Mouse (Mus musculus): ENCODE results near the gene Mta3. TPM values are rescaled to one million over a fixed set of nuclear protein-coding genes. Genes with fewer than 3 reads are reported as not detected.

The Mta3 gene
- polyA plus RNA-seq, 1 experiment from 2014 or later: 41.0 TPM

DNA sequence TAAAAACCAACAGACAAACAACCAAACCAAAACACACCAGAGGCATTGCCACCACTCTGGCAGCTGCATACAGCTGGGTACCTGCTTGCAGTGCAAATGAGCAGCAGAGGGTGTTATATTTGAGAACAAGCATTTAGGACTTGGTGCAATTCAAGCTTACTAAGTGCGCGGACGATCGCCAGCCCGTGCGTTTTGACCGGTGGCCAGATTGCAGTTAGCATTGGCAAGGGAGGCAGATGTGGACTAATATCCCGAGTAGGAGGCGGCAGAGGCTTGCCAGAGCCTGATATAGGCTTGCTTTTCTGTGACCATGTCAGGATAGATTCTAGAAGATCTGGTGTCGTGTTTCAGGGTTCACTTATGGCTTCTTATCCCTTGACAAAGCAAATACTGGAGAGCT lies 52.1 kb downstream of the Mta3 start:
- DNase-seq: no peak
- Histone ChIP-seq H3K27ac (ENCODE audit: low read depth) (no peak overlapping the region), H3K4me3 (ENCODE audit: low read depth, low read length) (no peak overlapping the region), H3K27me3 (ENCODE audit: insufficient read depth, low read length) (no peaks in the 10 kb centered on the region), H3K4me1 (ENCODE audit: insufficient read depth) (no peaks in the 10 kb centered on the region), H3K9me3 (ENCODE audit: low read depth, low read length) (no peaks in the 10 kb centered on the region), H3K36me3 (ENCODE audit: insufficient read depth) (peaks cover 30% of the 10 kb centered on the region), H3K4me2 (no peak overlapping the region), H3K9ac (no peak overlapping the region)
- 77% methylated on average over 10 of the region's 10 CpGs for WGBS
- TF ChIP-seq CTCF (IDR thresholded peaks at IDR 0.05; ENCODE audit: low read depth): no peak
- ATAC-seq (ENCODE audit: insufficient read depth): no peak

DNA sequence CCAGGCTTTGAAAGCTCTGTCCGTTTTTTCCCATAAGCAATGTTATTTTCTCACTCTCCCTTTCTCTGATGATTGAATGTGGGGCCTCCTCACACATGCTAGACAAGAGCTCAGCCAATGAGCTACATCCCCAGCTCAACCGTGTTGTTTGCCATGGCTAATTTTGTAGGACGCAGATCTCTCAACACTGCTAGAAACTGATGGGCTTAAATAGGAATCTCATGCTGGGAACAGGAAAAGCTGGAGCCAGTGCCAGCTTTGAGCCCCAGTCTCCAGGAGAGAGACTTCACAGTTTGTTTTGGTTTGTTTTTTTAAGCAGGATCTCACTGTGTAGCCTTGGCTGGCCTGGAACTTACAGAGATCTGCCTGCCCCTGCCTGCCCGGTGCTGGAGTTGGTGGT lies 53.6 kb downstream of the Mta3 start:
- Histone ChIP-seq H3K9ac (no peak overlapping the region), H3K27me3 (ENCODE audit: insufficient read depth, low read length) (no peaks in the 10 kb centered on the region), H3K36me3 (ENCODE audit: insufficient read depth) (peaks cover 37% of the 10 kb centered on the region), H3K4me1 (ENCODE audit: insufficient read depth) (no peaks in the 10 kb centered on the region), H3K4me2 (no peak overlapping the region), H3K9me3 (ENCODE audit: low read depth, low read length) (no peaks in the 10 kb centered on the region), H3K27ac (ENCODE audit: low read depth) (no peak overlapping the region), H3K4me3 (ENCODE audit: low read depth, low read length) (no peak overlapping the region)
- no peak for ATAC-seq (ENCODE audit: insufficient read depth)
- WGBS: 32% methylated on average over 4 of the region's 4 CpGs
- no peak for TF ChIP-seq CTCF (IDR thresholded peaks at IDR 0.05; ENCODE audit: low read depth)
- no peak for DNase-seq

GRCm38 (mm10) chr17:83764538-83764937 lies 58.6 kb downstream of the Mta3 start:
- H3K4me3 ChIP-seq (ENCODE audit: low read depth, low read length): no peak overlapping the region
- 88% methylated on average over 4 of the region's 4 CpGs for WGBS
- H3K9ac ChIP-seq: no peak overlapping the region
- no peak for TF ChIP-seq CTCF (IDR thresholded peaks at IDR 0.05; ENCODE audit: low read depth)
- H3K4me1 ChIP-seq (ENCODE audit: insufficient read depth): no peaks in the 10 kb centered on the region
- no peaks in the 10 kb centered on the region for H3K9me3 ChIP-seq (ENCODE audit: low read depth, low read length)
- no peak overlapping the region for H3K4me2 ChIP-seq
- no peaks in the 10 kb centered on the region for H3K27me3 ChIP-seq (ENCODE audit: insufficient read depth, low read length)
- peaks cover 45% of the 10 kb centered on the region for H3K36me3 ChIP-seq (ENCODE audit: insufficient read depth)
- no peak for DNase-seq
- no peak overlapping the region for H3K27ac ChIP-seq (ENCODE audit: low read depth)
- ATAC-seq (ENCODE audit: insufficient read depth): no peak

- Histone ChIP-seq H3K9ac (no peak overlapping the region), H3K4me1 (ENCODE audit: insufficient read depth) (no peaks in the 10 kb centered on the region), H3K9me3 (ENCODE audit: low read depth, low read length) (no peaks in the 10 kb centered on the region), H3K4me3 (ENCODE audit: low read depth, low read length) (no peak overlapping the region), H3K36me3 (ENCODE audit: insufficient read depth) (peaks cover 49% of the 10 kb centered on the region), H3K27ac (ENCODE audit: low read depth) (no peak overlapping the region), H3K4me2 (no peak overlapping the region), H3K27me3 (ENCODE audit: insufficient read depth, low read length) (no peaks in the 10 kb centered on the region)
- ATAC-seq (ENCODE audit: insufficient read depth) (no peak), DNase-seq (no peak)
- 81% methylated on average over 7 of the region's 7 CpGs for WGBS
- no peak for TF ChIP-seq CTCF (IDR thresholded peaks at IDR 0.05; ENCODE audit: low read depth)
These were observed 61.1 kb downstream of the Mta3 start for GRCm38 (mm10) chr17:83767064-83767463.

GRCm38 (mm10) chr17:83768309-83768708 lies 62.3 kb downstream of the Mta3 start:
- Histone ChIP-seq H3K36me3 (ENCODE audit: insufficient read depth) (peaks cover 37% of the 10 kb centered on the region), H3K4me2 (no peak overlapping the region), H3K27ac (ENCODE audit: low read depth) (no peak overlapping the region), H3K9me3 (ENCODE audit: low read depth, low read length) (no peaks in the 10 kb centered on the region), H3K27me3 (ENCODE audit: insufficient read depth, low read length) (no peaks in the 10 kb centered on the region), H3K9ac (no peak overlapping the region), H3K4me1 (ENCODE audit: insufficient read depth) (no peaks in the 10 kb centered on the region), H3K4me3 (ENCODE audit: low read depth, low read length) (no peak overlapping the region)
- ATAC-seq (ENCODE audit: insufficient read depth): no peak
- TF ChIP-seq CTCF (IDR thresholded peaks at IDR 0.05; ENCODE audit: low read depth): no peak
- 76% methylated on average over 10 of the region's 10 CpGs for WGBS
- peak; percentile 16 for DNase-seq

GRCm38 (mm10) chr17:83770371-83770770 lies 64.4 kb downstream of the Mta3 start:
- no peak overlapping the region for H3K4me3 ChIP-seq (ENCODE audit: low read depth, low read length)
- peaks cover 27% of the 10 kb centered on the region; the same call in 1 of the 2 replicates for H3K36me3 ChIP-seq (ENCODE audit: insufficient read depth)
- H3K27me3 ChIP-seq (ENCODE audit: insufficient read depth, low read length): no peaks in the 10 kb centered on the region
- DNase-seq (no peak), ATAC-seq (ENCODE audit: insufficient read depth) (no peak)
- no peaks in the 10 kb centered on the region for H3K4me1 ChIP-seq (ENCODE audit: insufficient read depth)
- WGBS: 77% methylated on average over 6 of the region's 6 CpGs
- no peak for TF ChIP-seq CTCF (IDR thresholded peaks at IDR 0.05; ENCODE audit: low read depth)
- H3K9ac ChIP-seq: no peak overlapping the region
- no peak overlapping the region for H3K27ac ChIP-seq (ENCODE audit: low read depth)
- no peak overlapping the region for H3K4me2 ChIP-seq
- no peaks in the 10 kb centered on the region for H3K9me3 ChIP-seq (ENCODE audit: low read depth, low read length)

DNA sequence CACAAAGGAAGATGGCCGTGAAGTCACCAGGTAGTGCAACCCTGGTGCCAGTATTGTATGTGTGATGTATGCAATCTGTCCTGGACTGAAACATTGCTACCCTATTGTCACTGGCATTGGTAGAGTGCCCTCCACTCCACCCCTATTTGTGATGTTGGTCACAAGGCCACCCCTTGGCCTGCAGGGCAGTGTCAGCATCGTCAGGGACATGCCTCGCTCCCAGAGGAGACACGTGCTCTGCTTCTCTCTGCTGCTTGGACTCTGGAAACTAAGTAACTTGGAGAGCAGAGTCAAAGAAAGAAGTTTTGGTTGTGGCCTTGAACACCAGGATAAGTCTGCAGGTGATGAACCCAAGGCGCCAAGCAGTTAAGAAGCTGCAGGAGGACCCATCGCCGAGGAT lies 65.0 kb downstream of the Mta3 start:
- Histone ChIP-seq H3K27me3 (ENCODE audit: insufficient read depth, low read length) (no peaks in the 10 kb centered on the region), H3K36me3 (ENCODE audit: insufficient read depth) (peaks cover 25% of the 10 kb centered on the region; the same call in 1 of the 2 replicates), H3K4me1 (ENCODE audit: insufficient read depth) (no peaks in the 10 kb centered on the region), H3K4me2 (no peak overlapping the region), H3K27ac (ENCODE audit: low read depth) (no peak overlapping the region), H3K4me3 (ENCODE audit: low read depth, low read length) (no peak overlapping the region), H3K9me3 (ENCODE audit: low read depth, low read length) (no peaks in the 10 kb centered on the region), H3K9ac (no peak overlapping the region)
- no peak for DNase-seq
- WGBS: 87% methylated on average over 7 of the region's 7 CpGs
- TF ChIP-seq CTCF (IDR thresholded peaks at IDR 0.05; ENCODE audit: low read depth): no peak
- ATAC-seq (ENCODE audit: insufficient read depth): no peak

GRCm38 (mm10) chr17:83772110-83772509 lies 66.1 kb downstream of the Mta3 start:
- Histone ChIP-seq H3K4me1 (ENCODE audit: insufficient read depth) (no peaks in the 10 kb centered on the region), H3K4me3 (ENCODE audit: low read depth, low read length) (no peak overlapping the region), H3K4me2 (no peak overlapping the region), H3K9me3 (ENCODE audit: low read depth, low read length) (no peaks in the 10 kb centered on the region), H3K36me3 (ENCODE audit: insufficient read depth) (peaks cover 25% of the 10 kb centered on the region; the same call in 1 of the 2 replicates), H3K27ac (ENCODE audit: low read depth) (no peak overlapping the region), H3K9ac (no peak overlapping the region), H3K27me3 (ENCODE audit: insufficient read depth, low read length) (no peaks in the 10 kb centered on the region)
- DNase-seq (no peak), ATAC-seq (ENCODE audit: insufficient read depth) (no peak)
- no peak for TF ChIP-seq CTCF (IDR thresholded peaks at IDR 0.05; ENCODE audit: low read depth)
- WGBS: 80% methylated on average over 9 of the region's 9 CpGs

All from lung, embryonic 14.5 days (tissue).